Mouse (Mus musculus) WW6 (cell line): ENCODE data around the gene Gm45837.
A peak's percentile ranks its signal among the peaks of the same experiment; 100 is the strongest.

ENCODE experiments used
- DNase-seq: peaks from one replicate; pipeline ENCODE4 v3.0.0-alpha.2; 2013; ENCODE audit warnings: low read depth, low spot score

The Gm45837 gene

GRCm38 (mm10) chr7:101437876-101438275 lies 27.2 kb downstream of the Gm45837 start:
- no peak for DNase-seq

GRCm38 (mm10) chr7:101443093-101443492 lies 32.4 kb downstream of the Gm45837 start:
- DNase-seq = no peak

- no peak for DNase-seq
Measured at GRCm38 (mm10) chr7:101444211-101444610, 33.5 kb downstream of the Gm45837 start.

- no peak for DNase-seq
Measured at GRCm38 (mm10) chr7:101449855-101450254, 39.2 kb downstream of the Gm45837 start.

- peak; percentile 63 for DNase-seq
Measured at GRCm38 (mm10) chr7:101450422-101451401, 40.0 kb downstream of the Gm45837 start.

- DNase-seq = no peak
Measured at GRCm38 (mm10) chr7:101452669-101453068, 42.0 kb downstream of the Gm45837 start.

GRCm38 (mm10) chr7:101453296-101453695 lies 42.6 kb downstream of the Gm45837 start:
- DNase-seq = no peak

- DNase-seq = no peak
Measured at GRCm38 (mm10) chr7:101453725-101454124, 43.0 kb downstream of the Gm45837 start.

- no peak for DNase-seq
Measured at GRCm38 (mm10) chr7:101454479-101454878, 43.8 kb downstream of the Gm45837 start.

- no peak for DNase-seq
Measured at GRCm38 (mm10) chr7:101455141-101455540, 44.5 kb downstream of the Gm45837 start.

- no peak for DNase-seq
Measured at GRCm38 (mm10) chr7:101456318-101456717, 45.6 kb downstream of the Gm45837 start.

- no peak for DNase-seq
Measured at GRCm38 (mm10) chr7:101456789-101457188, 46.1 kb downstream of the Gm45837 start.

GRCm38 (mm10) chr7:101457283-101457682 lies 46.6 kb downstream of the Gm45837 start:
- no peak for DNase-seq

GRCm38 (mm10) chr7:101457801-101458200 lies 47.1 kb downstream of the Gm45837 start:
- DNase-seq = no peak

GRCm38 (mm10) chr7:101458278-101458781 lies 47.6 kb downstream of the Gm45837 start:
- DNase-seq = no peak

- no peak for DNase-seq
Measured at GRCm38 (mm10) chr7:101459305-101459813, 48.7 kb downstream of the Gm45837 start.

GRCm38 (mm10) chr7:101459923-101460607 lies 49.4 kb downstream of the Gm45837 start:
- DNase-seq = no peak

- no peak for DNase-seq
Measured at GRCm38 (mm10) chr7:101460608-101460957, 49.9 kb downstream of the Gm45837 start.

GRCm38 (mm10) chr7:101461571-101461970 lies 50.9 kb downstream of the Gm45837 start:
- no peak for DNase-seq

GRCm38 (mm10) chr7:101462327-101463068 lies 51.8 kb downstream of the Gm45837 start:
- no peak for DNase-seq

GRCm38 (mm10) chr7:101463665-101464271 lies 53.1 kb downstream of the Gm45837 start:
- no peak for DNase-seq
